Mouse (Mus musculus): ENCODE measurements at regions not wholly inside any gene's neighbourhood (a gene's known extent, or its start where the extent isn't known, plus 50 kb on each side); places are given as distances from the start of the nearest gene placed in this dataset.

- ATAC-seq (replicated peaks; ENCODE audit: low FRiP score, low TSS enrichment, low read depth) (no peak), DNase-seq (ENCODE audit: low spot score) (no peak)
- Histone ChIP-seq H3K9me3 (ENCODE audit: control insufficient read depth, low read length) (no peaks in the 10 kb centered on the region), H3K27ac (ENCODE audit: low read depth) (no peak overlapping the region), H3K4me2 (ENCODE audit: low read length) (no peak overlapping the region), H3K4me3 (ENCODE audit: low read depth, low read length) (no peak overlapping the region), H3K36me3 (ENCODE audit: control insufficient read depth, insufficient read depth, low read length) (no peaks in the 10 kb centered on the region), H3K27me3 (replicated peaks; ENCODE audit: control insufficient read depth, insufficient read depth, low read length) (no peaks in the 10 kb centered on the region), H3K9ac (ENCODE audit: low read length) (no peak overlapping the region), H3K4me1 (replicated peaks; ENCODE audit: control insufficient read depth, insufficient read depth, low read length) (no peaks in the 10 kb centered on the region)
- WGBS, result 50% methylated on average over 2 of the region's 2 CpGs
These were observed 227.9 kb upstream of the Rarb start for GRCm38 (mm10) chr14:17046808-17047207.

- WGBS, result 89% methylated on average over 8 of the region's 8 CpGs
- no peaks in the 10 kb centered on the region for H3K27me3 ChIP-seq (replicated peaks; ENCODE audit: control insufficient read depth, insufficient read depth, low read length)
- no peak for ATAC-seq (replicated peaks; ENCODE audit: low FRiP score, low TSS enrichment, low read depth)
These were observed 226.6 kb upstream of the Rarb start for GRCm38 (mm10) chr14:17045426-17046132.

GRCm38 (mm10) chr14:17020603-17021356, 201.8 kb upstream of the Rarb start:
- no peaks in the 10 kb centered on the region for H3K36me3 ChIP-seq (ENCODE audit: control insufficient read depth, insufficient read depth, low read length)
- H3K4me3 ChIP-seq (ENCODE audit: low read depth, low read length), result no peak overlapping the region
- ATAC-seq (replicated peaks; ENCODE audit: low FRiP score, low TSS enrichment, low read depth) (no peak), DNase-seq (ENCODE audit: low spot score) (no peak)
- no peak overlapping the region for H3K4me2 ChIP-seq (ENCODE audit: low read length)
- H3K4me1 ChIP-seq (replicated peaks; ENCODE audit: control insufficient read depth, insufficient read depth, low read length), result no peaks in the 10 kb centered on the region
- no peak overlapping the region for H3K27ac ChIP-seq (ENCODE audit: low read depth)
- WGBS, result 58% methylated on average over 4 of the region's 4 CpGs
- H3K9ac ChIP-seq (ENCODE audit: low read length), result no peak overlapping the region
- H3K9me3 ChIP-seq (ENCODE audit: control insufficient read depth, low read length), result no peaks in the 10 kb centered on the region
- no peaks in the 10 kb centered on the region for H3K27me3 ChIP-seq (replicated peaks; ENCODE audit: control insufficient read depth, insufficient read depth, low read length)

More at GRCm38 (mm10) chr14:17045426-17046132, 226.6 kb upstream of the Rarb start:
- H3K27ac ChIP-seq (ENCODE audit: low read depth), result no peak overlapping the region
- no peak overlapping the region for H3K9ac ChIP-seq (ENCODE audit: low read length)
- no peak overlapping the region for H3K4me2 ChIP-seq (ENCODE audit: low read length)
- H3K4me1 ChIP-seq (replicated peaks; ENCODE audit: control insufficient read depth, insufficient read depth, low read length), result no peaks in the 10 kb centered on the region
- H3K4me3 ChIP-seq (ENCODE audit: low read depth, low read length), result no peak overlapping the region
- H3K36me3 ChIP-seq (ENCODE audit: control insufficient read depth, insufficient read depth, low read length), result no peaks in the 10 kb centered on the region
- H3K9me3 ChIP-seq (ENCODE audit: control insufficient read depth, low read length), result no peaks in the 10 kb centered on the region
- no peak for DNase-seq (ENCODE audit: low spot score)

GRCm38 (mm10) chr14:17012931-17013330, 194.0 kb upstream of the Rarb start:
- Histone ChIP-seq H3K27ac (ENCODE audit: low read depth) (no peak overlapping the region), H3K4me3 (ENCODE audit: low read depth, low read length) (no peak overlapping the region), H3K9ac (ENCODE audit: low read length) (no peak overlapping the region), H3K27me3 (replicated peaks; ENCODE audit: control insufficient read depth, insufficient read depth, low read length) (no peaks in the 10 kb centered on the region), H3K4me1 (replicated peaks; ENCODE audit: control insufficient read depth, insufficient read depth, low read length) (no peaks in the 10 kb centered on the region), H3K9me3 (ENCODE audit: control insufficient read depth, low read length) (no peaks in the 10 kb centered on the region), H3K4me2 (ENCODE audit: low read length) (no peak overlapping the region), H3K36me3 (ENCODE audit: control insufficient read depth, insufficient read depth, low read length) (no peaks in the 10 kb centered on the region)
- WGBS, result 85% methylated on average over 1 of the region's 1 CpGs
- DNase-seq (ENCODE audit: low spot score) (no peak), ATAC-seq (replicated peaks; ENCODE audit: low FRiP score, low TSS enrichment, low read depth) (no peak)

- no peak overlapping the region for H3K4me3 ChIP-seq (ENCODE audit: low read depth, low read length)
- H3K27me3 ChIP-seq (replicated peaks; ENCODE audit: control insufficient read depth, insufficient read depth, low read length), result no peaks in the 10 kb centered on the region
- H3K27ac ChIP-seq (ENCODE audit: low read depth), result no peak overlapping the region
- H3K36me3 ChIP-seq (ENCODE audit: control insufficient read depth, insufficient read depth, low read length), result no peaks in the 10 kb centered on the region
- no peak overlapping the region for H3K9ac ChIP-seq (ENCODE audit: low read length)
- no peak overlapping the region for H3K4me2 ChIP-seq (ENCODE audit: low read length)
- no peaks in the 10 kb centered on the region for H3K9me3 ChIP-seq (ENCODE audit: control insufficient read depth, low read length)
- ATAC-seq (replicated peaks; ENCODE audit: low FRiP score, low TSS enrichment, low read depth) (no peak), DNase-seq (ENCODE audit: low spot score) (no peak)
- 80% methylated on average over 1 of the region's 1 CpGs for WGBS
- H3K4me1 ChIP-seq (replicated peaks; ENCODE audit: control insufficient read depth, insufficient read depth, low read length), result no peaks in the 10 kb centered on the region
These were observed 193.2 kb upstream of the Rarb start for GRCm38 (mm10) chr14:17012200-17012599.

GRCm38 (mm10) chr14:17005194-17006018, 186.4 kb upstream of the Rarb start:
- H3K4me3 ChIP-seq (ENCODE audit: low read depth, low read length), result no peak overlapping the region
- no peak for DNase-seq (ENCODE audit: low spot score)
- no peaks in the 10 kb centered on the region for H3K36me3 ChIP-seq (ENCODE audit: control insufficient read depth, insufficient read depth, low read length)
- 49% methylated on average over 6 of the region's 8 CpGs for WGBS
- H3K27me3 ChIP-seq (replicated peaks; ENCODE audit: control insufficient read depth, insufficient read depth, low read length), result no peaks in the 10 kb centered on the region
- H3K4me1 ChIP-seq (replicated peaks; ENCODE audit: control insufficient read depth, insufficient read depth, low read length), result peaks cover 10% of the 10 kb centered on the region
- no peaks in the 10 kb centered on the region for H3K9me3 ChIP-seq (ENCODE audit: control insufficient read depth, low read length)
- no peak overlapping the region for H3K4me2 ChIP-seq (ENCODE audit: low read length)
- H3K9ac ChIP-seq (ENCODE audit: low read length), result no peak overlapping the region
- peak; percentile 75 for ATAC-seq (replicated peaks; ENCODE audit: low FRiP score, low TSS enrichment, low read depth)
- H3K27ac ChIP-seq (ENCODE audit: low read depth), result no peak overlapping the region

GRCm38 (mm10) chr14:17004714-17005113, 185.8 kb upstream of the Rarb start:
- H3K4me1 ChIP-seq (replicated peaks; ENCODE audit: control insufficient read depth, insufficient read depth, low read length), result peaks cover 10% of the 10 kb centered on the region
- no peaks in the 10 kb centered on the region for H3K27me3 ChIP-seq (replicated peaks; ENCODE audit: control insufficient read depth, insufficient read depth, low read length)
- ATAC-seq (replicated peaks; ENCODE audit: low FRiP score, low TSS enrichment, low read depth) (no peak), DNase-seq (ENCODE audit: low spot score) (no peak)
- H3K36me3 ChIP-seq (ENCODE audit: control insufficient read depth, insufficient read depth, low read length), result no peaks in the 10 kb centered on the region
- no peak overlapping the region; the same call in 1 of the 2 replicates for H3K27ac ChIP-seq (ENCODE audit: low read depth)
- H3K4me3 ChIP-seq (ENCODE audit: low read depth, low read length), result no peak overlapping the region
- no peak overlapping the region for H3K9ac ChIP-seq (ENCODE audit: low read length)
- no peak overlapping the region for H3K4me2 ChIP-seq (ENCODE audit: low read length)
- H3K9me3 ChIP-seq (ENCODE audit: control insufficient read depth, low read length), result no peaks in the 10 kb centered on the region
- WGBS, result 61% methylated on average over 1 of the region's 1 CpGs

- Histone ChIP-seq H3K4me1 (replicated peaks; ENCODE audit: control insufficient read depth, insufficient read depth, low read length) (no peaks in the 10 kb centered on the region), H3K36me3 (ENCODE audit: control insufficient read depth, insufficient read depth, low read length) (no peaks in the 10 kb centered on the region), H3K4me2 (ENCODE audit: low read length) (no peak overlapping the region), H3K4me3 (ENCODE audit: low read depth, low read length) (no peak overlapping the region), H3K27me3 (replicated peaks; ENCODE audit: control insufficient read depth, insufficient read depth, low read length) (no peaks in the 10 kb centered on the region), H3K9ac (ENCODE audit: low read length) (no peak overlapping the region), H3K9me3 (ENCODE audit: control insufficient read depth, low read length) (no peaks in the 10 kb centered on the region), H3K27ac (ENCODE audit: low read depth) (no peak overlapping the region)
- 75% methylated on average over 2 of the region's 2 CpGs for WGBS
- DNase-seq (ENCODE audit: low spot score) (no peak), ATAC-seq (replicated peaks; ENCODE audit: low FRiP score, low TSS enrichment, low read depth) (no peak)
These were observed 177.8 kb upstream of the Rarb start for GRCm38 (mm10) chr14:16996716-16997115.

Data from intestine, embryonic 14.5 days (tissue).